Mouse (Mus musculus) midbrain, embryonic 10.5 days (tissue): Measurements from ENCODE around the gene Spast. TPM values are rescaled to one million over a fixed set of nuclear protein-coding genes. Genes with fewer than 3 reads are reported as not detected.

ENCODE experiments used
- DNase-seq: peaks from one replicate; pipeline ENCODE4 v3.0.0-alpha.2; 2017; ENCODE audit warnings: low spot score
- H3K27ac ChIP-seq: fragments of 300-500 bp; sonication (generic); replicated peaks from 2 replicates; pipeline ENCODE4 v1.5.1; 2016; ENCODE audit warnings: mild to moderate bottlenecking
- H3K27me3 ChIP-seq: fragments of 300-500 bp; sonication (generic); 2 replicates; pipeline ENCODE4 v1.6.1; 2016; ENCODE audit warnings: low read depth, mild to moderate bottlenecking; ENCODE audit not compliant: poor library complexity, severe bottlenecking
- H3K36me3 ChIP-seq: fragments of 300-500 bp; sonication (generic); 2 replicates; pipeline ENCODE4 v1.6.1; 2016; ENCODE audit warnings: mild to moderate bottlenecking, moderate library complexity
- H3K4me1 ChIP-seq: fragments of 300-500 bp; sonication (generic); 2 replicates; pipeline ENCODE4 v1.6.1; 2016
- H3K4me3 ChIP-seq: fragments of 300-500 bp; sonication (generic); 2 replicates; pipeline ENCODE4 v1.5.1; 2016; ENCODE audit warnings: mild to moderate bottlenecking, moderate library complexity
- H3K9me3 ChIP-seq: fragments of 300-500 bp; sonication (generic); replicated peaks from 2 replicates; pipeline ENCODE4 v1.6.1; 2016; ENCODE audit warnings: mild to moderate bottlenecking
- WGBS: fragments of 180-500 bp; shearing (Covaris S2); methylation state at CpG from one replicate; pipeline ENCODE4 v1.1.7; 2016; 5-methylcytosine and 5-hydroxymethylcytosine counted together
- polyA plus RNA-seq: library from polyadenylated mRNA; unstranded; fragments of >200 nt; fragmentation: Nextera tagmentation; extraction: Ambion mirVana; gene quantifications from 2 replicates; pipeline ENCODE4 v1.2.1, GENCODE M21; 2016

Gene Spast
- polyA plus RNA-seq, 1 experiment from 2014 or later = 12.8 TPM

GRCm38 (mm10) chr17:74414671-74415070 is 75.9 kb downstream of the Spast start:
- Histone ChIP-seq H3K36me3 (peaks cover 89% of the 10 kb centered on the region), H3K27ac (no peak overlapping the region)
- WGBS = 76% methylated on average over 1 of the region's 1 CpGs

DNA sequence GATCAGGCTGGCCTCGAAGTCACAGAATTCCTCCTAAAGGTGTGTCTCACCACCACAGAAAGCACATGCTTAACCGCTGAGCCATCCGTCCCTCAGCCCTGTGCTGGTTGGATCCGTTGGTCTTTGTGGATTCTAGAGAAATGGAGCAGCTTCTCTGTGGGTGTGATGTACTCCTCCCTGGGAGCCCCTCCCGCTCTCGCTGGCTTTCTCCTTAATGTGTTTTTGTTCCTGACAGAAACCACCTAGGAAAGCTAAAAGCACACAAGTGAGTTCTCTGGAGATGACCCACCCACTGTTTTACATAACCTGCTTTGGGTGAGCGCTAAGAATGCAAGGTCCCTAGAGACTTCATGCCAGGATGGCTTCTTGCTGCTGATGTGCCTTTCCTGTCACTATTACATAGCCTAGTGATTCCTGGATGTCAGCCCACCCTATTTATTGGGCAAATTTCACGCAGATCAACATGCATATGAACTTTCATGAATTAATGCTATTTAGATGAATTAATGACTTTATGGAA is 78.1 kb downstream of the Spast start:
- 87% methylated on average over 8 of the region's 8 CpGs for WGBS
- no peak for DNase-seq
- no peaks in the 10 kb centered on the region for H3K9me3 ChIP-seq
- H3K4me3 ChIP-seq = no peak overlapping the region
- H3K36me3 ChIP-seq = peaks cover 89% of the 10 kb centered on the region
- H3K4me1 ChIP-seq = peaks cover 5% of the 10 kb centered on the region; the same call in 1 of the 2 replicates
- H3K27me3 ChIP-seq = no peaks in the 10 kb centered on the region
- H3K27ac ChIP-seq = no peak overlapping the region

More at GRCm38 (mm10) chr17:74414671-74415070, 75.9 kb downstream of the Spast start:
- DNase-seq = no peak
- Histone ChIP-seq H3K27me3 (no peaks in the 10 kb centered on the region), H3K4me3 (no peak overlapping the region), H3K4me1 (peaks cover 5% of the 10 kb centered on the region; the same call in 1 of the 2 replicates), H3K9me3 (no peaks in the 10 kb centered on the region)

GRCm38 (mm10) chr17:74418171-74418570 is 79.4 kb downstream of the Spast start:
- H3K4me3 ChIP-seq = no peak overlapping the region
- H3K36me3 ChIP-seq = peaks cover 89% of the 10 kb centered on the region
- 40% methylated on average over 4 of the region's 4 CpGs for whole genome bisulfite sequencing
- H3K4me1 ChIP-seq = peaks cover 5% of the 10 kb centered on the region; the same call in 1 of the 2 replicates
- H3K27me3 ChIP-seq = no peaks in the 10 kb centered on the region
- no peaks in the 10 kb centered on the region for H3K9me3 ChIP-seq
- no peak overlapping the region for H3K27ac ChIP-seq
- DNase-seq = no peak

- Histone ChIP-seq H3K27me3 (no peaks in the 10 kb centered on the region), H3K4me3 (no peak overlapping the region), H3K9me3 (no peaks in the 10 kb centered on the region), H3K27ac (no peak overlapping the region), H3K36me3 (peaks cover 87% of the 10 kb centered on the region), H3K4me1 (peaks cover 5% of the 10 kb centered on the region; the same call in 1 of the 2 replicates)
- 41% methylated on average over 2 of the region's 2 CpGs for WGBS
- no peak for DNase-seq
Observed at GRCm38 (mm10) chr17:74420656-74421055, 81.9 kb downstream of the Spast start.

DNA sequence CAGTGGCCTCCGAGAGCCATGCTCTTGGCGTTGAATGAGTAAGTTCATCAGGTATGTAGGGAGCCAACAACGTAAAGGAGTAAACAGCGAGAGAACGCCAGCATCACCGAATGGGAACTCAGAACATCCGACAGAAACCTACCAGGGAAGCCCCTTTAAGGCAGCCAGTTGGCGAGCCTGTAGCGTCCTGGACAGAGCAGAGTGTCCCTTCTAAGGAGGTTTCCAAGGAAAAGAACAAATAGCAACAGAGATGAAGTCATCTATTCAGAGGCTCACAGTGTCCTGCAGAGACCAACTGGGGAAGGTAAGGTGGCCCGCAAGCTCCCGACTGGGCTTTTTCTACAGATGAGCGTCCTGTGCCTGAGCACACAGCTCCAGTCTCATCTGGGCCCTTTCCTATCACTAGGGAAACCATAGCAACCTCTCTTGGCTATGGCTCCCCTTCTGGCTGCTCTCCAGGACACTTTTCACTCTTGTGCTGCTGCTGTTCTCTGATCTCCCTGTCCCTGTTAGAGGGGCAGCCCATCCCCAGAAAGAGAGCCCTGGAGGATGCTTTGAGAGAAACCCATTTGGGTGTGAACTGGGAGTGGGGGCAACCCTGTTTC is 85.7 kb downstream of the Spast start:
- no peaks in the 10 kb centered on the region for H3K27me3 ChIP-seq
- no peak overlapping the region for H3K4me3 ChIP-seq
- H3K27ac ChIP-seq = no peak overlapping the region
- no peaks in the 10 kb centered on the region for H3K4me1 ChIP-seq
- H3K36me3 ChIP-seq = peaks cover 91% of the 10 kb centered on the region
- DNase-seq = no peak
- 60% methylated on average over 12 of the region's 12 CpGs for WGBS
- no peaks in the 10 kb centered on the region for H3K9me3 ChIP-seq

DNA sequence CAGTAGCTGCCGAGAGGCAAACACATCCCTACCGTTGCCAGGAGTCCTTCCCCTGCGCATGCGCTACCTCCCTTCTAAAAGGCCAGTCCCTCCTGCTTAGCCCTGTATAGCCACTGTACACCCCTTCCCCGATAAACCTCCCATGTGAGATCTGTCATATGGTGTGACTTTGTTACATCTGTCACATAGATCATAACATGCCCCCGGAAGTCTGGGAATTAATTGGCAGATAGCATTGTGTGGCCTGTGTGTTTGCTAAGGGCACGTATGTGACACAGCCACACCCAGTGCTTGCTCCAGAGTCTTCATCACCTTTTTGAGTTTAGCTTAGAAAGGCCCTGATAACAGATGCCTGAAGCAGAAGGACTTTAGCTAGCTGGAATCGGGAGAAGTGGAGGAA is 91.3 kb downstream of the Spast start:
- Histone ChIP-seq H3K27ac (no peak overlapping the region), H3K4me1 (no peaks in the 10 kb centered on the region)
- WGBS = 89% methylated on average over 8 of the region's 8 CpGs

DNA sequence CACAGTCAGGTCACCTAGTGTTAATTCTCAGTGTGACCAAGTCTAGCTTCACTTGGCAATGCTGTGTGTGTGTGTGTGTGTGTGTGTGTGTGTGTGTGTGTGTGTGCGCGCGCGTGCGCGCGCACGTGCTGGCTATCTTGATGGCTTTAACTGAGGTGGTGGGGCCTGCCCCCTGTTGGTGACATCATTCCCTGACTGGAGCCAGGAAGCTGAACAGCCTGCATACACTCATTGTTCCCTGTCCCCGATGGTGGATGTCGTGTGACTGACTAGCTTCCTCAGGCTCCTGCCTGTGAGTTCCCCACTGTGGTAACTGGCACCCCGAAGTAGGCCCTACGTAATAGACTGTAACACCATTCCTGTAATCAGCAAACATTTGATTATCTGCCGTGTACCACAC is 92.7 kb downstream of the Spast start:
- no peak for DNase-seq

More for the DNA sequence above, 91.3 kb downstream of the Spast start:
- Histone ChIP-seq H3K36me3 (peaks cover 38% of the 10 kb centered on the region), H3K4me3 (no peak overlapping the region), H3K9me3 (no peaks in the 10 kb centered on the region), H3K27me3 (no peaks in the 10 kb centered on the region)
- no peak for DNase-seq

GRCm38 (mm10) chr17:74432631-74433030 is 93.8 kb downstream of the Spast start:
- WGBS = 93% methylated on average over 5 of the region's 5 CpGs
- no peaks in the 10 kb centered on the region for H3K4me1 ChIP-seq
- no peak for DNase-seq
- no peaks in the 10 kb centered on the region for H3K9me3 ChIP-seq
- H3K27ac ChIP-seq = no peak overlapping the region
- peaks cover 15% of the 10 kb centered on the region for H3K36me3 ChIP-seq
- no peak overlapping the region for H3K4me3 ChIP-seq
- H3K27me3 ChIP-seq = no peaks in the 10 kb centered on the region

More for the DNA sequence above, 92.7 kb downstream of the Spast start:
- Histone ChIP-seq H3K4me1 (no peaks in the 10 kb centered on the region), H3K4me3 (no peak overlapping the region), H3K36me3 (peaks cover 26% of the 10 kb centered on the region), H3K27ac (no peak overlapping the region), H3K27me3 (no peaks in the 10 kb centered on the region), H3K9me3 (no peaks in the 10 kb centered on the region)
- 75% methylated on average over 13 of the region's 13 CpGs for WGBS

DNA sequence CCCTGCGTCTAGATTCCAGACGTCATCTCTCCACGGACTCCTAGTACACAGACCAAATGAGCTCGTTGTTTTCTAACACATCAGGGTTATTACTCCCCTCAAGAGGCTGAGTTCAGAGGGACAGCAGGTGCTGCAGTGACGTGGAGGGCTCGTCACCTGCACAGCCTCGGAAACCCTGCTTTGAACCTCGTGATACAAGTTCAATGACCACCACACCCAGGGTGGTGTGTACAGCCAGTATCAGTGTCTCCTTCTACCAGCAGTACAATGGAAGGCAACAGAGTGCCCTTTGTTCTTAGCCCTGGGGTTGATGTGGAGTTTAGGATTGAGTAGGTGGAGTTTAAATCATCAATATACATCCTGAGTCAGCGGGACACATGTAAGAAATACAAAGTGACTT is 99.0 kb downstream of the Spast start:
- no peaks in the 10 kb centered on the region for H3K9me3 ChIP-seq
- H3K4me3 ChIP-seq = no peak overlapping the region
- no peak overlapping the region for H3K27ac ChIP-seq
- no peaks in the 10 kb centered on the region for H3K4me1 ChIP-seq
- H3K27me3 ChIP-seq = no peaks in the 10 kb centered on the region
- no peak for DNase-seq
- no peaks in the 10 kb centered on the region for H3K36me3 ChIP-seq
- WGBS = 92% methylated on average over 9 of the region's 9 CpGs

- WGBS = 81% methylated on average over 5 of the region's 5 CpGs
- Histone ChIP-seq H3K36me3 (no peaks in the 10 kb centered on the region), H3K9me3 (no peaks in the 10 kb centered on the region), H3K4me3 (no peak overlapping the region), H3K4me1 (no peaks in the 10 kb centered on the region), H3K27me3 (no peaks in the 10 kb centered on the region), H3K27ac (no peak overlapping the region)
- DNase-seq = no peak
Observed at GRCm38 (mm10) chr17:74440486-74440885, 101.7 kb downstream of the Spast start.

Other genes starting within 250 kb of the Spast start
- gene Memo1, start 43.5 kb upstream of the Spast start, polyA plus RNA-seq = 92.2 and 99.8 TPM in 2 replicates
- 279 and 306 TPM in 2 replicates for gene Dpy30, start 15.0 kb upstream of the Spast start, polyA plus RNA-seq
- gene Slc30a6, start 56.6 kb downstream of the Spast start, polyA plus RNA-seq = 34.4 and 35.1 TPM in 2 replicates
- 0.20 and 0.22 TPM in 2 replicates for gene Nlrc4, start 120.2 kb downstream of the Spast start, polyA plus RNA-seq
- gene Yipf4, start 150.5 kb downstream of the Spast start, polyA plus RNA-seq = 37.0 and 38.8 TPM in 2 replicates
- gene Birc6, start 189.3 kb downstream of the Spast start, polyA plus RNA-seq = 76.0 and 83.3 TPM in 2 replicates